Mouse (Mus musculus) hematopoietic stem cell, adult 5-6 weeks (primary cell): ENCODE measurements around the gene 2210016F16Rik. TPM values are rescaled to one million over a fixed set of nuclear protein-coding genes. Genes with fewer than 3 reads are reported as not detected.
"Not testable (repeated sequence)": the region's sequence is repeated elsewhere in the genome, so short reads cannot be mapped to it uniquely, and the experiment has no call there.

Experiments
- ATAC-seq, 2 experiments: fragments of 125-278 bp in 1 of 2; replicated peaks in 1 of 2; 2 replicates each; pipeline ENCODE4 v1.8.0; 2016 to 2017; ENCODE audit warnings: inconsistent platforms in 2 of 2, mild to moderate bottlenecking in 2 of 2, moderate number of reproducible peaks in 2 of 2, low read depth in 1 of 2, moderate TSS enrichment in 1 of 2; ENCODE audit not compliant: low FRiP score in 2 of 2, poor library complexity in 2 of 2, severe bottlenecking in 2 of 2, insufficient read depth in 1 of 2, low TSS enrichment in 1 of 2
- total RNA-seq: library from RNA; stranded (forward); fragments of 172-1452, 232-1000 nt; gene quantifications from 2 replicates; pipeline ENCODE4 v1.2.3, GENCODE M21; 2017

2210016F16Rik gene
- total RNA-seq = 9.5 and 11.1 TPM in 2 replicates

GRCm38 (mm10) chr13:58384779-58385546 is at the start of gene 2210016F16Rik:
Gene 2210016F16Rik, minus strand, starts transcription at chr13:58385225.
- peak; percentile 18 to 50; a peak in 2 of 4 replicates for ATAC-seq

DNA sequence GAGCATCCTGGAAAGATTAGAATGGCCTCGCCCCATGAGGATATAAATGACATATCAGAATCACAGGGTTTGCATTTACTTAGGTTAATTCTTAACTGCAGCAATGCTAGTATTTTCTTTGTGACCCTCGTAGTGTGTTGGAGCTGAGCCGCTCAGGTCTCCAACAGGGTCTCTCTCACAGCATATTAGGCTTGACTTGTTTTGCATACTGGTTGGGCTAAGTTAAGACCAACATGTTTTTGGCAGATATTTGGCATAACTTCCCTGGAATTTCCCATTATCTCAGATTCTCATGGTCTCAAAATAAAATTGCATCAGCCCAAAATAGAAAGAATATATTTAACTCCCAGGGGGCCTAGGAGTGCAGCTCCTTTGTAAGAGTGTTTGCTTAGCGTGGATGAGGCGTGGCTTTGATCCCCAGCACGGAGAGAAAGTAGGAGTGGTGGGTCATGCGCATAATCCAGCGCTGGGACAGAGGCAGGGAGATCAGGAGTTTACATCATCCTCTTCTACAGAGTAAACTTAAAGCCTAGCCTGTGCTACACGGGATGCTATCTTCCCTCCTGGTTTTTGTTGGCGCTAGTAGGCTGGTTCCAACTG is 38.1 kb upstream of the 2210016F16Rik start:
- ATAC-seq = no peak

GRCm38 (mm10) chr13:58422242-58422641 is 37.2 kb upstream of the 2210016F16Rik start:
- no peak for ATAC-seq

DNA sequence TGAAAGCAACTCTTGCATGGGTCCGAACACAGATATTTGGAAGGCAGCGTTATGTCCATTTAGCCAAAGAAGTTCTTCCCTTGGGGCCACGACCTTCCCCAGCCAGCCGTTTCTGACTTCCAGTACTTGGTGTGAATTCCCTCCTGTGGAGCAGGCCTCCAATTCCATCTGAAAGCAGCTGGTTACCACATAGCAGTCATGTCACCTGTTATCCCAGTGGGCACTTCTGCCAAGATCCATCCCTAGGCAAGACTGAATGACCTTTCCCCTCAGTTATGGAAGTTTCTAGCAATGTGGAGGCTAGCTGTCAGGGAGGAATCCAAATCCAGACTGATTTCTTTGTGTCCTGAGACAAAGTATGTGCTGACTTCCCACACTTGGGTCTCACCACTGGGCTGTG is 36.0 kb upstream of the 2210016F16Rik start:
- ATAC-seq = no peak

DNA sequence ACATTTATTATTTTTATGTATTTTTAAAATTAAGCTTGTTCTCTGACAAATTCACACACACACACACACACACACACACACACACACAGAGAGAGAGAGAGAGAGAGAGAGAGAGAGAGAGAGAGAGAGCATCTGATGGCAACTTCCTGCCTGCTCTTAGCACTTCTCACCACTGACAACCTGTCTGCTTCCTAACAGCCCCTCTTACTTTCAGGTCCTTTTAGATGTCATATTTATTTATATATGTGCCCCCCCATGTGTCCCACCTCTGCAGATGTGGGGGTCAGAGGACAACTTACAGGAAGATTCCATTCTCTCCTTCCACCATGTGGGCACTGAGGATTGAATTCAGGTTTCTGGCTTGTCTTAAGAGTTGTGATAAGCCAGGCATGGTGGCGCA is 34.2 kb upstream of the 2210016F16Rik start:
- ATAC-seq = no peak

DNA sequence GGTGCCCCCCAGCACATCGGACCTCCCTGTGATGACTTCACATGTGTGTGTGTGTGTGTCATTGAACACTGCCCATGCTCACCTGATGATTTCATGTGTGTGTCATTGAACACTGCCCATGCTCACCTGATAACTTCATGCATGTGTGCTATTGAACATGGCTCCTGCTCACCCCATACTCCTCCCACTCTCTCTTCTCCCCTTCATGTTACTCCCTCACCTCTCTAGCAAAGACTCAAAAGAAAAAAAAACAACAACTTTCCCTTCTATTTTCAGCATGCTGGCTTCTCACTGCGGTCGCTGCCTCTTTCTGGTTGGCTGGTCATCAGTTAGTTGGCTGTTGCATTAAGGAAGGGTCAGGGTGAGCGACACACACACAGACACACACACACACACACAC is 33.6 kb upstream of the 2210016F16Rik start:
- no peak for ATAC-seq

- no peak for ATAC-seq
Measured at GRCm38 (mm10) chr13:58415838-58416237, 30.8 kb upstream of the 2210016F16Rik start.

DNA sequence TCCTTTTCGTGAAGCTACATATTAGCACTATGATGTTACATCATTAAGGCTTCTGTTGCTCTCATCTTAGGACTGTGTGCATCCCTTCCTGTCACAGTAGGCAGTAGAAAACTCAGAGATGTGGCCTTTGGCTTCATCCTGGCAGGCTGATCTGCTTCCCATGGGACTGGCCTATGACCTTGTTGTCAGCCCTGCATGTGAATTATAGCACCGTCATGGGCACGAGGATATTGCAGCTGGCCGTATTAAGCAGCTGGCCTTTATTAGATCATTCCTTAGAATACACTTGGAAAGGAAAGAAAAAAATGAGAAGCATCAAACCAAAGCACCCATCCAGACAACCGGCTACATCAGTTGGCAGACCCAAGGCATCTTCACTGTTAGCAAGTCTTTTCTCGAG is 30.3 kb upstream of the 2210016F16Rik start:
- ATAC-seq = no peak

DNA sequence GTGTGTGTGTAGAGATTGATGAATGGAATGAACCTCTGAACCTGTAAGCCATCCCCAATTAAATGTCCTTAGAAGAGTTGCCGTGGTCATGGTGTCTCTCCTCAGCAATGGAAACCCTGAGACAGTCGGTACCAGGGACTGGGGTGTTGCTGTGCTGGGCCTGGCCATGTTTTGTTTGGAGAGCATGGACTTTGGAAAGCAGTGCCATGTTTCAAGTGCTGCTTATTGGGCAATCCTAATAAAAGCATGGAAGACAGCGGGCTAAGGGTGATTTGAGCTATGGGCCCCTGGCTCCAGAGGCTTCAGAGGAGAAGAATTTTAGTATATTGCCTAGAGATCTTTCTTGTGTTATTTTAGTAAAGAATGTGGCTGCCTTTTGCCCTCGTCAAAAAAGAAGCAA is 26.0 kb upstream of the 2210016F16Rik start:
- no peak for ATAC-seq

GRCm38 (mm10) chr13:58403243-58403642 is 18.2 kb upstream of the 2210016F16Rik start, which contains the start of gene Hnrnpk:
Gene Hnrnpk, minus strand, starts transcription at chr13:58403343.
- not testable (repeated sequence) for ATAC-seq

- ATAC-seq = 0 out of 4 replicates have a peak, but pooled peaks of 1 of the 2 experiments have one; percentile 4
Measured at GRCm38 (mm10) chr13:58402744-58403110, 17.7 kb upstream of the 2210016F16Rik start.

- ATAC-seq = peak; percentile 86 to 90
Measured at GRCm38 (mm10) chr13:58402003-58402743, 17.1 kb upstream of the 2210016F16Rik start, which contains the start of gene Rmi1. Gene Rmi1, plus strand, starts transcription at chr13:58402248.

DNA sequence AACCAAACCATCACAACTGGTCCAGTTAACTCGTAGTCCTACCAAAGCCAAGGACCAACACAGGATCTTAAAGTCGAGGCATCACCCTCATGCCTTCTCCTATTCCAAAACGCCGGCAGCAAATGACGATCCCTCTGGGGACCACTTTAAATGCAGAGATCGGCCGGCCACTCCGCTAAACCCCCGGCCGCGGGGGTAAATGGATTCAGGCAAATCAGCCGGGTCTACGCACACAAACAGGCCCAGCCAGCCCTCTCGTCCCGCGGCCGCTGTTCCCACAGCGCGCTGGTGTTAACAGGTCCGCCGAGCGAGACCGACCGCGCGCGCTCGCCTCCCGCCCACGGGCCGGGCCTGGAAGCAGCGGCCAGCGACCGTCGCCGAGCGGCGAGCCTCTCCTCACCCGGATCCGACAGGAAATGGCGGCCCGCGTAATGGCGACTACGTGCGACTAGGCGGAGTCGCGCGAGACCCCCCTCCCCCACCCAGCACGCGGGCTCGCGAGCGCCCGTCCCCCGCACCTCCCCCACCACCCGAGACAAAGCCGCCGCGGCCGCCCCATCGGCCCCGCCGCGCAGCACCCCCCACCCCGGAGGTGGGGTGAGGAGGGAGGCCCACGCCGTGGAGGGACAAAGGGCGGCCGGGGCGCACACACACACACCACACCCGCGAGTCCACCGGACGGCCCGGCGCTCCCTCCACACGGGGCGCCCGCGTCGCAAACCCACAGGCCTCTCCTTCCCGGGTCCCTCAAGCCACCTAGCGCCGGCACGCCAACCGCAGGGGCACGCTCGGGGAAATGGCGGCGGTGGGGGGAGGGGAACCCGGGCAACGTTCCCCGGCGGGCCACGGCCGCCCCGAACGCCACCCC is 16.3 kb upstream of the 2210016F16Rik start:
- ATAC-seq = peak; percentile 22 to 23; a peak in 3 of 4 replicates

DNA sequence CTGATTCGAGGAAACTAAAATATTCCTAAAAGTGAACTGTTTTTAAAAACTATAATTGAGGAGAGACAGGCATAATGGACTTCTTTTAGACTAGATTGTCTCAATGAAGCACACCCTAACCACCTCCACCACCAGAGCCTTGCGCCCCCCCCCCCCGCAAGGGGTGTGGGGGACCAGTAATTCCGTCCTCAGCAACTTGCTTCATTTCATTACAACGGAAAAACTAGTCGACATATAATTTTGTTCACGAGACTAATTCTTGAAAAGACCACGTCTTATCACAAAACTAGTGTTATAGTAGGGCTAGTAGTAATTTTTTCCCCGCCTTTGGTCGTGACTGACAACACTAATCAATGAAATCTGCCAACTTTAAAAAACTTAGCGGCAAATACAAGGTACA is 15.6 kb upstream of the 2210016F16Rik start:
- ATAC-seq = no peak

- no peak for ATAC-seq
Measured at GRCm38 (mm10) chr13:58397651-58398050, 12.6 kb upstream of the 2210016F16Rik start.

GRCm38 (mm10) chr13:58394392-58394791 is 9.4 kb upstream of the 2210016F16Rik start:
- ATAC-seq = not testable (repeated sequence)

DNA sequence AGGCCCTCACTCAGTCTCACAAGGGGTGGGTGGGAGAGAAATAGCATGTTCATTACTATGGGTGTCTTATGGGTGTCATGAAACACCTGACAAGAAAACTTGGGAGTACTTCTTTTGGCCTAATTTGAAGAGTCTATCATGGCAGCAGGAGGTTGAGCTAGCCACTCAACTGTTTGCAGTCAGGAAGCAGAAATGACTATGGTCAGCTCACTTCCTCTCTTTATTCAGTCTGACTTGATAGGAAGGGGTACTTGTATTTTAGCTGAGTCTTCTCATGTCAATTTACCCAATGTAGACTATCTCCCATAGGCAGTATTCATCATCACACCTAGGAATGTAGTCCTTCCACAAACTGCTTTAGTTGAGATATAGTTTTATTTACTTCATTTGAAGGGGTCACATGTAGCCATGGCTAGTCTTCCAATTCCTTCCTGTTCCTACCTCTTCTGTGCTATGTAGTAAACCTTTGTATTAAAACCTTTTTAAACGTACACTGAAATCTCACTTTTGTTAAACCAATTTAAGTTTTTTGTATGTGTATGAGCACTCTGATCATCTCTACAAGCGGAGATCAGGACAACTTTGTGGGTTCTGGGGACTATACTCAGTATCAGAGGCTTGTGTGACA is 4.4 kb upstream of the 2210016F16Rik start:
- ATAC-seq = no peak
